Mouse (Mus musculus) ES-E14 (cell line): ENCODE results near the gene Galr3.

Experiments
- CHD2 ChIP-seq: IDR thresholded peaks from 2 replicates; pipeline ENCODE4 v1.6.1; 2014; ENCODE audit warnings: mild to moderate bottlenecking, low read depth, low read length, inconsistent platforms
- HCFC1 ChIP-seq: IDR thresholded peaks from 2 replicates; pipeline ENCODE4 v1.6.1; 2012; ENCODE audit warnings: low read length, inconsistent platforms, borderline replicate concordance; ENCODE audit not compliant: insufficient read depth
- MAFK ChIP-seq: IDR thresholded peaks from 2 replicates; pipeline ENCODE4 v1.6.1; 2014; ENCODE audit warnings: mild to moderate bottlenecking, low read depth, low read length, inconsistent platforms; ENCODE audit not compliant: insufficient read depth
- ZC3H11A ChIP-seq: IDR thresholded peaks from 2 replicates; pipeline ENCODE4 v1.6.1; 2012; ENCODE audit warnings: low read depth, mild to moderate bottlenecking, inconsistent platforms, low read length, borderline replicate concordance
- ZNF384 ChIP-seq: IDR thresholded peaks from 2 replicates; pipeline ENCODE4 v1.6.1; 2012; ENCODE audit warnings: low read depth, low read length, inconsistent platforms

- TF ChIP-seq ZC3H11A (no peak), MAFK (no peak), ZNF384 (no peak), HCFC1 (no peak), CHD2 (no peak)
Measured at GRCm38 (mm10) chr15:79018886-79019285, 22.8 kb upstream of the Galr3 start.
